Mouse (Mus musculus) MEL (cell line): ENCODE results near the gene Tiparp. TPM values are rescaled to one million over a fixed set of nuclear protein-coding genes. Genes with fewer than 3 reads are reported as not detected.

Source experiments
- DNase-seq: peaks from one replicate; pipeline ENCODE4 v3.0.0; 2011; ENCODE audit warnings: low read depth, low spot score
- H3K27ac ChIP-seq: 2 replicates; pipeline ENCODE4 v1.5.1; 2012; ENCODE audit warnings: low read depth, mild to moderate bottlenecking, control low read depth, low read length, moderate library complexity; ENCODE audit not compliant: control insufficient read depth
- H3K27me3 ChIP-seq, 2 experiments: fragments of 150-350 bp in 1 of 2; sonication (generic) in 1 of 2; 2 replicates each; pipeline ENCODE4 v1.6.1; 2012; ENCODE audit warnings: low read length in 2 of 2, mild to moderate bottlenecking in 2 of 2, improper control_type of control experiment in 1 of 2, moderate library complexity in 1 of 2; ENCODE audit not compliant: insufficient read depth in 2 of 2, control insufficient read depth in 1 of 2
- H3K36me3 ChIP-seq, 2 experiments: 2 replicates each; pipeline ENCODE4 v1.6.1; 2012 to 2014; ENCODE audit warnings: low read length in 2 of 2, improper control_type of control experiment in 1 of 2, inconsistent platforms in 1 of 2, mild to moderate bottlenecking in 1 of 2; ENCODE audit not compliant: insufficient read depth in 2 of 2, control insufficient read depth in 1 of 2
- H3K4me1 ChIP-seq, 2 experiments: fragments of 150-350 bp in 1 of 2; sonication (generic) in 1 of 2; 2 replicates each; pipeline ENCODE4 v1.6.1; 2012; ENCODE audit warnings: low read length in 2 of 2, improper control_type of control experiment in 1 of 2, mild to moderate bottlenecking in 1 of 2; ENCODE audit not compliant: insufficient read depth in 2 of 2, control insufficient read depth in 1 of 2
- H3K4me3 ChIP-seq, 2 experiments: fragments of 150-350 bp in 1 of 2; sonication (generic) in 1 of 2; 2 replicates each; pipeline ENCODE4 v1.5.1; 2012; ENCODE audit warnings: low read depth in 2 of 2, low read length in 2 of 2, mild to moderate bottlenecking in 2 of 2, moderate library complexity in 2 of 2, control low read depth in 1 of 2, improper control_type of control experiment in 1 of 2; ENCODE audit not compliant: control insufficient read depth in 1 of 2, insufficient read depth in 1 of 2
- H3K79me2 ChIP-seq: 2 replicates; pipeline ENCODE4 v1.6.1; 2012; ENCODE audit warnings: mild to moderate bottlenecking, low read length, moderate library complexity; ENCODE audit not compliant: control insufficient read depth, poor library complexity, insufficient read depth
- H3K9ac ChIP-seq: 2 replicates; pipeline ENCODE4 v1.6.1; 2012; ENCODE audit warnings: low read depth, mild to moderate bottlenecking, control low read depth, low read length, moderate library complexity; ENCODE audit not compliant: control insufficient read depth, poor library complexity, severe bottlenecking
- H3K9me3 ChIP-seq: fragments of 150-350 bp; sonication (generic); replicated peaks from 2 replicates; pipeline ENCODE4 v1.6.1; 2012; ENCODE audit warnings: mild to moderate bottlenecking, low read length, improper control_type of control experiment, moderate library complexity; ENCODE audit not compliant: insufficient read depth
- CHD1 ChIP-seq: IDR thresholded peaks from 2 replicates; pipeline ENCODE4 v1.6.1; 2012; ENCODE audit warnings: low read depth, mild to moderate bottlenecking, inconsistent platforms, low read length, improper control_type of control experiment
- CTCF ChIP-seq, 3 experiments: IDR thresholded peaks in 2 of 3; conservative IDR thresholded peaks in 1 of 3; 2 replicates each; pipeline ENCODE4 v1.5.1; 2011 to 2012; ENCODE audit warnings: low read length in 3 of 3, low read depth in 2 of 3, mild to moderate bottlenecking in 2 of 3, improper control_type of control experiment in 1 of 3, inconsistent platforms in 1 of 3, mixed read lengths in 1 of 3, moderate library complexity in 1 of 3; ENCODE audit not compliant: control insufficient read depth in 1 of 3, insufficient read depth in 1 of 3, poor library complexity in 1 of 3, severe bottlenecking in 1 of 3
- EP300 ChIP-seq, 2 experiments: IDR thresholded peaks; 2 replicates each; pipeline ENCODE4 v1.6.1; 2011; ENCODE audit warnings: improper control_type of control experiment in 2 of 2, low read length in 2 of 2, low read depth in 1 of 2, mild to moderate bottlenecking in 1 of 2
- GATA1 ChIP-seq: IDR thresholded peaks from 2 replicates; pipeline ENCODE4 v1.6.1; 2011; ENCODE audit warnings: low read depth, low read length, improper control_type of control experiment
- JUND ChIP-seq: IDR thresholded peaks from 2 replicates; pipeline ENCODE4 v1.6.1; 2011; ENCODE audit warnings: low read depth, mild to moderate bottlenecking, improper control_type of control experiment, low read length
- MAX ChIP-seq: IDR thresholded peaks from 2 replicates; pipeline ENCODE4 v1.6.1; 2011; ENCODE audit warnings: low read length, improper control_type of control experiment
- MAZ ChIP-seq: IDR thresholded peaks from 2 replicates; pipeline ENCODE4 v1.6.1; 2012; ENCODE audit warnings: low read depth, mild to moderate bottlenecking, inconsistent platforms, low read length, improper control_type of control experiment
- MEF2A ChIP-seq: IDR thresholded peaks from 2 replicates; pipeline ENCODE4 v1.6.1; 2014; ENCODE audit warnings: low read depth, mild to moderate bottlenecking, inconsistent platforms, low read length, improper control_type of control experiment; ENCODE audit not compliant: poor library complexity, insufficient replicate concordance, severe bottlenecking; ENCODE audit errors: extremely low read depth
- MYC ChIP-seq: IDR thresholded peaks from 2 replicates; pipeline ENCODE4 v1.6.1; 2011; ENCODE audit warnings: low read depth, mild to moderate bottlenecking, low read length, improper control_type of control experiment, moderate library complexity
- NELFE ChIP-seq: IDR thresholded peaks from 2 replicates; pipeline ENCODE4 v1.6.1; 2011; ENCODE audit warnings: low read depth, low read length, improper control_type of control experiment
- POLR2A ChIP-seq, 2 experiments: IDR thresholded peaks; 2 replicates each; pipeline ENCODE4 v1.6.1; 2011 to 2012; ENCODE audit warnings: low read length in 2 of 2, mild to moderate bottlenecking in 2 of 2, control low read depth in 1 of 2, improper control_type of control experiment in 1 of 2, low read depth in 1 of 2, moderate library complexity in 1 of 2; ENCODE audit not compliant: control insufficient read depth in 1 of 2, insufficient read depth in 1 of 2, poor library complexity in 1 of 2
- POLR2AphosphoS5 ChIP-seq: IDR thresholded peaks from 2 replicates; pipeline ENCODE4 v1.6.1; 2012; ENCODE audit warnings: low read depth, borderline replicate concordance, mild to moderate bottlenecking, inconsistent platforms, low read length, moderate library complexity, mixed read lengths
- RAD21 ChIP-seq: IDR thresholded peaks from 2 replicates; pipeline ENCODE4 v1.6.1; 2011; ENCODE audit warnings: mild to moderate bottlenecking, low read depth, low read length, improper control_type of control experiment
- USF2 ChIP-seq, 2 experiments: IDR thresholded peaks; 2 replicates each; pipeline ENCODE4 v1.6.1; 2011 to 2012; ENCODE audit warnings: improper control_type of control experiment in 2 of 2, low read length in 2 of 2, borderline replicate concordance in 1 of 2, inconsistent platforms in 1 of 2, low read depth in 1 of 2, mild to moderate bottlenecking in 1 of 2; ENCODE audit not compliant: insufficient read depth in 1 of 2
- polyA plus RNA-seq, 2 experiments: library from polyadenylated mRNA; stranded (reverse) in 1 of 2; unstranded in 1 of 2; fragments of >175 nt in 1 of 2; fragments of >200 nt in 1 of 2; gene quantifications; 2 replicates each; pipeline versions ENCODE4 v1.2.1 to v1.2.4; 2012; ENCODE audit warnings: low replicate concordance in 2 of 2, low read depth in 1 of 2; ENCODE audit not compliant: insufficient read length in 2 of 2, insufficient read depth in 1 of 2, missing spikeins in 1 of 2
- total RNA-seq: library from RNA; depleted of rRNA; stranded (reverse); fragments of 300-350 nt; gene quantifications from 2 replicates; pipeline ENCODE4 v1.2.3, GENCODE M21; 2012

The Tiparp gene
- total and polyA plus RNA-seq, 3 experiments: 2.0 to 3.3 TPM; not detected in 1

GRCm38 (mm10) chr3:65573516-65573915, 45.3 kb downstream of the Tiparp start:
- Histone ChIP-seq H3K4me3 (no peak overlapping the region), H3K27me3 (peaks cover 0 to 5% of the 10 kb centered on the region in 2 experiments; a peak in 3 of 4 replicates), H3K79me2 (no peaks in the 10 kb centered on the region), H3K4me1 (no peaks in the 10 kb centered on the region), H3K36me3 (no peaks in the 10 kb centered on the region), H3K27ac (no peak overlapping the region), H3K9me3 (no peaks in the 10 kb centered on the region), H3K9ac (no peak overlapping the region)
- no peak for DNase-seq
- no peak for TF ChIP-seq MEF2A
- TF ChIP-seq CTCF (IDR thresholded peaks at IDR 0.05 in 2 of 3, conservative IDR thresholded peaks at IDR 0.05 in 1 of 3; ENCODE audit: control insufficient read depth in 1 of 3, insufficient read depth in 1 of 3, low read depth in 2 of 3, low read length in 3 of 3, poor library complexity in 1 of 3, severe bottlenecking in 1 of 3): no peak
- no peak for TF ChIP-seq POLR2A (IDR thresholded peaks at IDR 0.05; ENCODE audit: control insufficient read depth in 1 of 2, insufficient read depth in 1 of 2, low read depth in 1 of 2, low read length in 2 of 2, poor library complexity in 1 of 2)
- no peak for TF ChIP-seq MAZ
- no peak for TF ChIP-seq CHD1
- TF ChIP-seq RAD21: no peak
- no peak for TF ChIP-seq USF2 (IDR thresholded peaks at IDR 0.05; ENCODE audit: borderline replicate concordance in 1 of 2, insufficient read depth in 1 of 2, low read depth in 1 of 2, low read length in 2 of 2)
- TF ChIP-seq GATA1: no peak
- no peak for TF ChIP-seq POLR2AphosphoS5
- TF ChIP-seq MAX: no peak
- TF ChIP-seq NELFE: no peak
- no peak for TF ChIP-seq EP300 (IDR thresholded peaks at IDR 0.05; ENCODE audit: low read depth in 1 of 2, low read length in 2 of 2)
- TF ChIP-seq JUND: no peak

GRCm38 (mm10) chr3:65577602-65578001, 49.4 kb downstream of the Tiparp start:
- Histone ChIP-seq H3K27ac (no peak overlapping the region), H3K36me3 (no peaks in the 10 kb centered on the region), H3K27me3 (peaks cover 0 to 2% of the 10 kb centered on the region in 2 experiments; a peak in 2 of 4 replicates), H3K4me1 (no peaks in the 10 kb centered on the region), H3K4me3 (no peak overlapping the region), H3K79me2 (no peaks in the 10 kb centered on the region), H3K9me3 (no peaks in the 10 kb centered on the region), H3K9ac (no peak overlapping the region)
- DNase-seq: no peak
- TF ChIP-seq MAX: no peak
- TF ChIP-seq POLR2A (IDR thresholded peaks at IDR 0.05; ENCODE audit: control insufficient read depth in 1 of 2, insufficient read depth in 1 of 2, low read depth in 1 of 2, low read length in 2 of 2, poor library complexity in 1 of 2): no peak
- TF ChIP-seq MYC: no peak
- no peak for TF ChIP-seq CHD1
